Mouse (Mus musculus) heart, adult 2 months (tissue): Measurements from ENCODE around the gene Madcam1. TPM values are rescaled to one million over a fixed set of nuclear protein-coding genes. Genes with fewer than 3 reads are reported as not detected.
A peak's percentile ranks its signal among the peaks of the same experiment; 100 is the strongest.

ENCODE experiments used
- DNase-seq, 2 experiments: peaks; one replicate each; pipeline ENCODE4 v3.0.0; 2021
- H3K27ac ChIP-seq: fragments of 200-600 bp; 2 replicates; pipeline ENCODE4 v1.8.1; 2022
- H3K27me3 ChIP-seq: fragments of 200-500 bp; 2 replicates; pipeline ENCODE4 v1.6.1; 2012; ENCODE audit warnings: mild to moderate bottlenecking, low read length, inconsistent platforms, mixed read lengths; ENCODE audit not compliant: control insufficient read depth, insufficient read depth
- H3K36me3 ChIP-seq: fragments of 200-500 bp; 2 replicates; pipeline ENCODE4 v1.6.1; 2012; ENCODE audit warnings: low read length, inconsistent platforms; ENCODE audit not compliant: control insufficient read depth, insufficient read depth
- H3K4me1 ChIP-seq: fragments of 200-500 bp; 2 replicates; pipeline ENCODE4 v1.6.1; 2011; ENCODE audit warnings: low read length; ENCODE audit not compliant: control insufficient read depth, insufficient read depth
- H3K4me3 ChIP-seq: fragments of 200-600 bp; 2 replicates; pipeline ENCODE4 v1.8.1; 2022
- H3K79me2 ChIP-seq: fragments of 200-500 bp; replicated peaks from 2 replicates; pipeline ENCODE4 v1.6.1; 2012; ENCODE audit warnings: mild to moderate bottlenecking, inconsistent platforms, low read length, moderate library complexity, mixed read lengths; ENCODE audit not compliant: control insufficient read depth, insufficient read depth
- H3K9ac ChIP-seq: fragments of 200-500 bp; 2 replicates; pipeline ENCODE4 v1.6.1; 2012; ENCODE audit warnings: low read depth, mild to moderate bottlenecking, control low read depth, inconsistent platforms, low read length, mixed read lengths
- CTCF ChIP-seq: fragments of 200-600 bp; IDR thresholded peaks from 2 replicates; pipeline ENCODE4 v1.8.1; 2022; ENCODE audit warnings: antibody characterized with exemption, mild to moderate bottlenecking, moderate library complexity
- EP300 ChIP-seq: fragments of 200-500 bp; IDR thresholded peaks from 2 replicates; pipeline ENCODE4 v1.6.1; 2011; ENCODE audit warnings: low read depth, low read length, control low read depth; ENCODE audit not compliant: insufficient read depth
- POLR2A ChIP-seq: fragments of 200-500 bp; IDR thresholded peaks from 2 replicates; pipeline ENCODE4 v1.6.1; 2011; ENCODE audit warnings: mild to moderate bottlenecking, low read depth, low read length, control low read depth; ENCODE audit not compliant: insufficient read depth
- WGBS: fragments of 180-500 bp; shearing (Covaris S2); methylation state at CpG from one replicate; pipeline ENCODE4 v1.1.7; 2018; 5-methylcytosine and 5-hydroxymethylcytosine counted together
- intact Hi-C: fragments of 180-260 bp; cut with DNase I; formaldehyde crosslinking; loops from one replicate; pipeline ENCODE4 v1.15.1; 2025
- polyA plus RNA-seq: library from polyadenylated mRNA; depleted of rRNA; stranded (reverse); fragments of >200 nt; gene quantifications from 2 replicates; pipeline ENCODE4 v1.2.3, GENCODE M21; 2012
- total RNA-seq, 2 experiments: library from RNA; stranded (reverse); gene quantifications; 2 replicates each; pipeline ENCODE4 v1.2.3; 2021

Madcam1 gene
- total and polyA plus RNA-seq, 3 experiments, result not detected

DNA sequence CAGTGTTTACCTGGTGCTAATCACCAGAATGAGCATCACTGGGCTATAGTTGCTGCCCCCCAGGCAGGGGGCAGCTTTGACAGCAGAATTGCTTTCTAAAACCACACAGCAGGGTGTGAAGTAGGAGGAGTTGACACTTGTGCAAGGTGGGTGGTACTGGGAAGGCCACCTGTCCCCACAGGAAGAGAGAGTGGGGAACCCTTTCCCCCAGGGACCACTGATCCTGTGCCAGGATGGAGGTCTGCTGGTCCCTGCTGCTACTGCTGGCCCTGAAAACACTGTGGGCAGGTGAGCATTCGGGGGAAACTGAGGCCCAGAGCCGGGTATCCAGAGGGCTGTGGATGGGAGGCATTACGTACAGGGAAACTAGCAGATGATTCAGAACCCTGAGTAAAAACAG, 24.8 kb downstream of the Madcam1 start:
- H3K4me1 ChIP-seq, result peaks cover 13% of the 10 kb centered on the region
- no peaks in the 10 kb centered on the region; the same call in 1 of the 2 replicates for H3K79me2 ChIP-seq
- intact Hi-C loops, result no loop called here
- TF ChIP-seq POLR2A (no peak), CTCF (no peak), EP300 (no peak)
- no peak overlapping the region for H3K9ac ChIP-seq
- H3K27ac ChIP-seq, result no peak overlapping the region
- WGBS, result 86% methylated on average over 3 of the region's 3 CpGs
- H3K36me3 ChIP-seq, result peaks cover 11% of the 10 kb centered on the region
- no peaks in the 10 kb centered on the region for H3K27me3 ChIP-seq
- H3K4me3 ChIP-seq, result no peak overlapping the region
- DNase-seq, result no peak

DNA sequence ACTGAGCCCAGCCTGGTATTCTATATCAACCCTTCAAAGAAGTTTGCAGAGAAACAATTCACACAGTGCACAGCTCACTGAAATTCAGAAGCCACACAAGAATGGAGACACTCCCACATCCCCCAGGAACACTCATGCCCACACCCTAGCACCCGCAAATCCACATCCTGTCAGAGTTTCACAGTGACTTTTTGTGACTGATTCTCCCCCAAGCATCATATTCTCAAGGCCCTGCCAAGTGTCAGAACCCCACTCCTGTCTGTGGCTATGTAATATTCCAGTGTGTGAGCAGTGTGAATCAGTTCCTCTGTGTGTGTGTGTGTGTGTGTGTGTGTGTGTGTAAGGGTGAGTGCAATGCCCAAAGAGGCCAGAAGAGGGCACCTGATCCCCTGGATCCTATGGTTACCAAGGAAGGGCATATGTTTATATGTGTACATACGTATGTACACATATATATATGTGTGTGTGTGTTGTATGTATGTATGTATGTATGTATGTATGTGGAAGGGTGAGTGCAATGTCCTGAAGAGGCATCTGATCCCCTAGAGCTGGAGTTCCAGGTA, 27.7 kb downstream of the Madcam1 start:
- intact Hi-C loops, result no loop called here
- peaks cover 14% of the 10 kb centered on the region for H3K4me1 ChIP-seq
- no peaks in the 10 kb centered on the region for H3K79me2 ChIP-seq
- no peak for DNase-seq
- peaks cover 5% of the 10 kb centered on the region for H3K36me3 ChIP-seq
- H3K27ac ChIP-seq, result no peak overlapping the region
- H3K9ac ChIP-seq, result no peak overlapping the region
- WGBS, result 92% methylated on average over 2 of the region's 2 CpGs
- TF ChIP-seq POLR2A (no peak), EP300 (no peak), CTCF (no peak)
- H3K27me3 ChIP-seq, result no peaks in the 10 kb centered on the region
- no peak overlapping the region for H3K4me3 ChIP-seq

DNA sequence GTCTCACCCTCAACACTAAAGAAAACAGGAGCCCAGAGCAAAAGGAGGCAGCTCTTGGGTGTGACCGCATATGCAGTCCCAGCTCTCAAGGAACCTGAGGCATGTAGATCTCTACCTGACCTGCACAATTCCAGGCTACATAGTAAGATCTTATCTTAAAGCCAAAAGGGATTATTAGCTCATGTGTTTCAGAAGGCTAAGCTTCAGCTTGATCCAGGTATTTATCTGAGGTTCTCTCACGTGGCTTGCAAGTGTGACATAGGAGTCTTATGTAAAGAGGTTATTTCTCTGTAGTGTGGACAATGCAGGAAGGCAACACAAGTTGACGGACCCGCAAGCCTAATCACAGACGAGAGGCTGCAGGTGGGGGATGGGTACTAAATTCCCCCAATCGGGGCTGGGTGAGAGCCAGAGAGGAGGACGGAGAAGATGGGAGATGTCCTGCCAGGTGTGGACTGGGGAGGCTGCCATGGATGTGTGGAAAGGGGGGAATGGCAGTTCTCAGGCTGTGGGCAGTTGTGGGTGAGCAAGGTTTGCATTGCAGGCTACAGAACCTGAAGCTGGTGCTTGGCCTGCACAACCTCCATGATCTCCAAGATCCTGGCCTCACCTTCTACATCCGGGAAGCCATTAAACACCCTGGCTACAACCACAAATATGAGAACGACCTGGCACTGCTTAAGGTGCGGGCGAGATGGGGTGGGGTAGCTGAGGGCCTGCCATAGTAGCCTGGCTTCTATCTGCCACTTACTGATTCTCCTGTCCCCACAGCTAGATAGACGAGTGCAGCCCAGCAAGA, 29.4 kb downstream of the Madcam1 start:
- 55% methylated on average over 12 of the region's 12 CpGs for WGBS
- intact Hi-C loops, result loop anchor here (2.0 kb wide), 1 partner anchor 95 kb away; no protein-coding TSS in a partner anchor

DNA sequence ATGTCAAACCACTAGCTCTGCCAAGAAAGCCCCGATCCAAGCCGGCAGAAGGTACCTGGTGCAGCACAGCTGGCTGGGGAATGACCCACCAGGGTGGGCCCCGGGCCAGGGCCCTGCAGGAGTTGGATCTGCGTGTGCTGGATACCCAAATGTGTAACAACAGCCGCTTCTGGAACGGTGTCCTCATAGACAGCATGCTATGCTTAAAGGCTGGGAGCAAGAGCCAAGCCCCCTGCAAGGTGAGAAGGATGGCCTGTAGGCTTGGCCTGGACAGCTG, 30.0 kb downstream of the Madcam1 start:
- H3K4me1 ChIP-seq, result peaks cover 13% of the 10 kb centered on the region
- no peak overlapping the region for H3K4me3 ChIP-seq
- H3K36me3 ChIP-seq, result no peaks in the 10 kb centered on the region
- H3K9ac ChIP-seq, result peak overlapping the region; percentile 27
- no peaks in the 10 kb centered on the region for H3K27me3 ChIP-seq
- WGBS, result 56% methylated on average over 6 of the region's 6 CpGs
- peak overlapping the region; percentile 85 for H3K27ac ChIP-seq
- H3K79me2 ChIP-seq, result no peaks in the 10 kb centered on the region
- DNase-seq, result no peak
- no peak for TF ChIP-seq POLR2A
- no peak for TF ChIP-seq EP300
- TF ChIP-seq CTCF, result no peak
- intact Hi-C loops, result loop anchor here (2.0 kb wide), 1 partner anchor 94 kb away; no protein-coding TSS in a partner anchor

More for the DNA sequence above, 29.4 kb downstream of the Madcam1 start:
- H3K27ac ChIP-seq, result peak overlapping the region; percentile 85
- H3K36me3 ChIP-seq, result no peaks in the 10 kb centered on the region
- peak overlapping the region; percentile 24; the same call in 1 of the 2 replicates for H3K9ac ChIP-seq
- TF ChIP-seq EP300 (no peak), POLR2A (no peak), CTCF (no peak)
- H3K27me3 ChIP-seq, result no peaks in the 10 kb centered on the region
- no peak for DNase-seq
- H3K79me2 ChIP-seq, result no peaks in the 10 kb centered on the region
- H3K4me1 ChIP-seq, result peaks cover 13% of the 10 kb centered on the region
- no peak overlapping the region for H3K4me3 ChIP-seq

DNA sequence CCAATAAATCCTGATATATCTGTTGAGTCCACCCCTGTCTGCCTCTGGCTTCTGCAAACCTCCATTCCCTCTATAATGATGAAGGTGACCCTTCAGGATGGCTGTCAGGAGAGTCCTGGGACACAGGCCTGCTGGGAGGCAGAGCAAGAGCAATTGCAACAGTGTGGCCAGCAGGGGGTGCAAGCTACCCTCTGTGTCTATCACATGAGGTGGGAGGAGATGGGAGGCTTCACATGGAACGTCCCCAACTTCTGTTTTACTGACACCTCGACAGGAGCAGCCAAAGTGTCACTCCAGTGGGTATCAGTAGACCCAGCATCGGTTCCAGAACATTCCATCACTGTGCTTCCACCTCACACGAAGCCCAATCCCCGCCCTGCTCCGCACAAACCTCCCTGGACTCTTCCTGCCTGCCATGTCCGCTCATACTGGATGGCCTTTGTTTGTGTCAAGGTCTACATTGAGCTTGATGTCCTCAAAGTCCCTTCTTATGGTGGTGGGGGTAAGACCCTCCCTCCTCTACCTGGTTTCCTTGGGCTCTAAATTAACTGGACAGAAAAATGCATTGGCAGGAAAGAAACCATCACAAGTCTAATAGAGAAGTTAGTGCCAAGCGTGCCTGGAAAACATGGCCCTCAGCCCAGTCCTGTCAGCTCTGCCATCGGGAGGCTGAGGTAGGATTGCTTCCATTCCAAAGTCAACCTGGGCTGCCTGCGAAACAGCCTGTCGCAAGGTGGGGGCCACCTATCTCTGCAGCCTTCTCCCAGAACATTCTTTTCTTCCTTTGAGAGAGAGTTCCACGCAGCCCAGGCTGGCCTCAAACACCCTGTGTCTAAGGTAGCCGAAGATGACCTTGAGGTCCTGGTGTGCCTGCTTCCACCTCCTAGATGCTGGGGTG, 31.1 kb downstream of the Madcam1 start:
- 26% methylated on average over 13 of the region's 13 CpGs for WGBS
- H3K4me1 ChIP-seq, result peaks cover 13% of the 10 kb centered on the region
- intact Hi-C loops, result loop anchor here (2.0 kb wide), 1 partner anchor 93 kb away; no protein-coding TSS in a partner anchor

More for the DNA sequence above, 31.1 kb downstream of the Madcam1 start:
- H3K27me3 ChIP-seq, result no peaks in the 10 kb centered on the region
- no peak overlapping the region for H3K4me3 ChIP-seq
- H3K79me2 ChIP-seq, result no peaks in the 10 kb centered on the region
- DNase-seq, result peak; percentile 85 to 86
- peak overlapping the region; percentile 85 for H3K27ac ChIP-seq
- TF ChIP-seq EP300 (peak; percentile 95), CTCF (peak; percentile 93), POLR2A (peak; percentile 43; the same call in 1 of the 2 replicates)
- no peak overlapping the region for H3K9ac ChIP-seq
- no peaks in the 10 kb centered on the region for H3K36me3 ChIP-seq
